Mouse (Mus musculus) embryonic facial prominence, embryonic 12.5 days (tissue): ENCODE measurements around the gene Oaz2. TPM values are rescaled to one million over a fixed set of nuclear protein-coding genes. Genes with fewer than 3 reads are reported as not detected.
"Not testable (repeated sequence)": the region's sequence is repeated elsewhere in the genome, so short reads cannot be mapped to it uniquely, and the experiment has no call there.

Experiments
- ATAC-seq: fragments of 200-750 bp; cut with Nextera tagmentation; 2 replicates; pipeline ENCODE4 v1.8.0; 2017; ENCODE audit not compliant: insufficient number of reproducible peaks, insufficient read depth, low FRiP score, low TSS enrichment
- H3K27ac ChIP-seq: fragments of 300-500 bp; sonication (generic); 2 replicates; pipeline ENCODE4 v1.5.1; 2016; ENCODE audit warnings: mild to moderate bottlenecking
- H3K27me3 ChIP-seq: fragments of 300-500 bp; sonication (generic); 2 replicates; pipeline ENCODE4 v1.6.1; 2016; ENCODE audit warnings: mild to moderate bottlenecking, moderate library complexity
- H3K36me3 ChIP-seq: fragments of 300-500 bp; sonication (generic); 2 replicates; pipeline ENCODE4 v1.6.1; 2016; ENCODE audit warnings: mild to moderate bottlenecking
- H3K4me1 ChIP-seq: fragments of 300-500 bp; sonication (generic); 2 replicates; pipeline ENCODE4 v1.6.1; 2016
- H3K4me2 ChIP-seq: fragments of 300-500 bp; sonication (generic); replicated peaks from 2 replicates; pipeline ENCODE4 v1.6.1; 2016; ENCODE audit warnings: mild to moderate bottlenecking, moderate library complexity
- H3K4me3 ChIP-seq: fragments of 300-500 bp; sonication (generic); 2 replicates; pipeline ENCODE4 v1.5.1; 2016; ENCODE audit warnings: mild to moderate bottlenecking
- H3K9ac ChIP-seq: fragments of 300-500 bp; sonication (generic); 2 replicates; pipeline ENCODE4 v1.6.1; 2016; ENCODE audit warnings: mild to moderate bottlenecking, moderate library complexity
- H3K9me3 ChIP-seq: fragments of 300-500 bp; sonication (generic); 2 replicates; pipeline ENCODE4 v1.6.1; 2016; ENCODE audit warnings: mild to moderate bottlenecking, moderate library complexity
- WGBS: fragments of 180-500 bp; shearing (Covaris S2); methylation state at CpG from one replicate; pipeline ENCODE4 v1.1.7; 2016; 5-methylcytosine and 5-hydroxymethylcytosine counted together
- polyA plus RNA-seq: library from polyadenylated mRNA; unstranded; fragments of >200 nt; fragmentation: Nextera tagmentation; extraction: Ambion mirVana; gene quantifications from 2 replicates; pipeline ENCODE4 v1.2.1, GENCODE M21; 2016

Oaz2 gene
- polyA plus RNA-seq, 1 experiment from 2014 or later: 299 TPM

DNA sequence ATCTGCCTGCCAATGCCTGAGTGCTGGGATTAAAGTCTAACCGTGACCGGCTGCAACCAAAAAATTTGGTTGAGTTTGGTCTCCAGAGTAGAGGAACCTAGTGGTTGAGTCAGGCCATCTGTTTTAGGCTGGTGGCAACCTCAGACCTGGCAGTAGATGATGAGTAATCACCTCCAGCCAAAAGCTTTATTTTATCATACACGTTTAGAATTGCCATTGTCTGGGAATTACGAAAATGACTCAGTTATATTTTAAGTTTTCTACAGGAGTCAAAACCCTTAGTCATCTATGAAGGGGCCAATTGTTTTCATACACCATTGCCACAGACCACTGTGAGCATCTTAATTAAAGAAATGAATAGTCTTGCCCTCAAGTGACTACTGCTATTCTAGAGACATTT, 30.9 kb upstream of the Oaz2 start:
- WGBS: 90% methylated on average over 4 of the region's 4 CpGs
- H3K9me3 ChIP-seq: no peaks in the 10 kb centered on the region
- no peak for ATAC-seq
- no peak overlapping the region for H3K9ac ChIP-seq
- no peak overlapping the region for H3K4me2 ChIP-seq
- no peak overlapping the region for H3K27ac ChIP-seq
- H3K4me1 ChIP-seq: peaks cover 12% of the 10 kb centered on the region; the same call in 1 of the 2 replicates
- no peaks in the 10 kb centered on the region for H3K36me3 ChIP-seq
- no peak overlapping the region for H3K4me3 ChIP-seq
- H3K27me3 ChIP-seq: peaks cover 2% of the 10 kb centered on the region; the same call in 1 of the 2 replicates

DNA sequence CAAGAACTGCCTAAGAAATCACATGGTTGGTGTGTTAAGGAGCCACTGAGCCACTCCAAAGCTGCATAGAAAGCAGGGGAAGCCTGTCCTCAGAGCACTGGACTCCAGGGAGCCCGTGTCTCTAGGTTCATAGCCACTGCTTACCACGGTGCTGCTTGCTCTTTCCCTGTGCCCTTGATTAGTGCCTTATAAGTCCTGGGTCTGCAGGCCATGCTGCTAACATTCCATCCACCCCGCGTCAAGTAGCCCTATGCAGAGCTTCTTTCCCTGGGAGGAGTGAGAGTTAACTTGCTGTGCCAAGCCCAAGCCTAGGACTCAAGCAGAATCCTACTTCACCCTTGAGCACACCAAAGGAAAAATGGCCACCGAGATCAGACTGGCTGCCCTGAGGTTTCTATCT, 28.7 kb upstream of the Oaz2 start:
- Histone ChIP-seq H3K36me3 (no peaks in the 10 kb centered on the region), H3K27me3 (no peaks in the 10 kb centered on the region), H3K9ac (no peak overlapping the region), H3K9me3 (no peaks in the 10 kb centered on the region), H3K27ac (no peak overlapping the region), H3K4me3 (no peak overlapping the region), H3K4me1 (peaks cover 10% of the 10 kb centered on the region; the same call in 1 of the 2 replicates), H3K4me2 (no peak overlapping the region)
- 51% methylated on average over 5 of the region's 5 CpGs for WGBS
- ATAC-seq: no peak

- 0 out of 2 replicates have a peak overlapping the region, but pooled peaks have one; percentile 36 for H3K27ac ChIP-seq
- no peaks in the 10 kb centered on the region for H3K9me3 ChIP-seq
- H3K9ac ChIP-seq: no peak overlapping the region
- peak overlapping the region; percentile 25; the same call in 1 of the 2 replicates for H3K4me2 ChIP-seq
- H3K36me3 ChIP-seq: no peaks in the 10 kb centered on the region
- H3K4me3 ChIP-seq: no peak overlapping the region
- H3K4me1 ChIP-seq: peaks cover 12% of the 10 kb centered on the region; the same call in 1 of the 2 replicates
- WGBS: 6% methylated on average over 5 of the region's 5 CpGs
- no peak for ATAC-seq
- H3K27me3 ChIP-seq: no peaks in the 10 kb centered on the region
Observed at GRCm38 (mm10) chr9:65640838-65641410, 26.9 kb upstream of the Oaz2 start.

GRCm38 (mm10) chr9:65641446-65642052, 26.3 kb upstream of the Oaz2 start:
- no peaks in the 10 kb centered on the region for H3K9me3 ChIP-seq
- no peak overlapping the region for H3K4me3 ChIP-seq
- no peak overlapping the region for H3K9ac ChIP-seq
- H3K27me3 ChIP-seq: no peaks in the 10 kb centered on the region
- H3K4me1 ChIP-seq: peaks cover 15% of the 10 kb centered on the region; the same call in 1 of the 2 replicates
- no peak overlapping the region for H3K4me2 ChIP-seq
- H3K27ac ChIP-seq: no peak overlapping the region
- no peaks in the 10 kb centered on the region for H3K36me3 ChIP-seq
- 12% methylated on average over 12 of the region's 12 CpGs for WGBS
- ATAC-seq: no peak

DNA sequence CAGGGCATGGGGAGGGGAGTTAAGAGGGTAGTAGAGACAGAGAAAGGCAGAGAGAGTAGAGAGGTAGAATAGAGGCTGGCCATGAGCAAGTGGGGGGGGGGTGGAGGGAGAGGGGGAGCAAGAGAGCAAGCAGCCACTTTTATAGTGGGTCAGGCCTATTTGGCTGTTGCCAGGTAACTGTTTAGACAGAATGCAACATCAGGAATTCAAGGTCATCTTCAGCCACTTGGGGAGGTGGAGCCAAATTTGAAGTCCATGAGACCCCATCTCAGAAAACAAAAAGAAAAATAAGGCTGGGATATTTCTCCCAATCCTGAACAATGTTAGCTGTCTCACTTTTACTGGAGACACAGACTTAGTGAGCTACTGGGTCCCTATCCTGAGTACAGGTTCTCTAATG, 25.3 kb upstream of the Oaz2 start:
- no peaks in the 10 kb centered on the region for H3K27me3 ChIP-seq
- no peaks in the 10 kb centered on the region for H3K36me3 ChIP-seq
- no peaks in the 10 kb centered on the region for H3K9me3 ChIP-seq
- no peak overlapping the region for H3K4me3 ChIP-seq
- peaks cover 15% of the 10 kb centered on the region; the same call in 1 of the 2 replicates for H3K4me1 ChIP-seq
- H3K27ac ChIP-seq: no peak overlapping the region
- ATAC-seq: no peak
- no peak overlapping the region for H3K9ac ChIP-seq
- H3K4me2 ChIP-seq: no peak overlapping the region

GRCm38 (mm10) chr9:65644960-65645359, 22.8 kb upstream of the Oaz2 start:
- Histone ChIP-seq H3K36me3 (no peaks in the 10 kb centered on the region), H3K4me3 (no peak overlapping the region), H3K27ac (no peak overlapping the region), H3K4me2 (no peak overlapping the region), H3K9me3 (no peaks in the 10 kb centered on the region), H3K9ac (no peak overlapping the region), H3K27me3 (no peaks in the 10 kb centered on the region), H3K4me1 (peaks cover 15% of the 10 kb centered on the region; the same call in 1 of the 2 replicates)
- 84% methylated on average over 4 of the region's 4 CpGs for WGBS
- no peak for ATAC-seq

DNA sequence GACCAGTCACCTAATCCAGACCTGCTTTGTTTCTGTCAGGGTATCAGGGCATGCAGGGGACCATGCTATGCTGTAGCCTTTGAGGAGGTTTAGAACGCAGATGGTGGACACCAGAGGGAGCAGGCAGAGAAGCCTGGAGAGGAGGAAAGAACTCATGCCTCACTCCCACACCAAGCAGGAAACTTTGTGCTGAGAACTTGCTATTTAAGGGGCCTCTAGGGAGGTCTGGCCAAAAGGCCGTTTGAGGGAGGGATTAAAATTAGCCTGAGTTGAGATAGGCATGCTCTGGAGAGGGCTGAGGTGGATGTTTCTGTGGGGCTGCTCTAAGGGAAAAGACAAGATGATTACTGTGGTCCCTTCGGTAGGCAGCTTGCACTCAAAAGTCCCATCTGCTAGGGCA, 21.8 kb upstream of the Oaz2 start:
- 49% methylated on average over 3 of the region's 3 CpGs for WGBS
- ATAC-seq: no peak
- Histone ChIP-seq H3K4me3 (no peak overlapping the region), H3K27me3 (no peaks in the 10 kb centered on the region), H3K9me3 (no peaks in the 10 kb centered on the region), H3K9ac (no peak overlapping the region), H3K27ac (no peak overlapping the region), H3K4me1 (peaks cover 8% of the 10 kb centered on the region; the same call in 1 of the 2 replicates), H3K36me3 (no peaks in the 10 kb centered on the region), H3K4me2 (no peak overlapping the region)

GRCm38 (mm10) chr9:65646782-65647181, 21.0 kb upstream of the Oaz2 start:
- H3K9ac ChIP-seq: no peak overlapping the region
- no peak for ATAC-seq
- H3K36me3 ChIP-seq: no peaks in the 10 kb centered on the region
- H3K27me3 ChIP-seq: no peaks in the 10 kb centered on the region
- H3K4me2 ChIP-seq: no peak overlapping the region
- no peak overlapping the region for H3K4me3 ChIP-seq
- 91% methylated on average over 2 of the region's 2 CpGs for WGBS
- H3K9me3 ChIP-seq: no peaks in the 10 kb centered on the region
- no peak overlapping the region for H3K27ac ChIP-seq
- peaks cover 5% of the 10 kb centered on the region; the same call in 1 of the 2 replicates for H3K4me1 ChIP-seq

GRCm38 (mm10) chr9:65648730-65649129, 19.1 kb upstream of the Oaz2 start:
- Histone ChIP-seq H3K27ac (no peak overlapping the region), H3K9me3 (no peaks in the 10 kb centered on the region), H3K4me1 (peaks cover 5% of the 10 kb centered on the region; the same call in 1 of the 2 replicates), H3K4me2 (no peak overlapping the region), H3K27me3 (no peaks in the 10 kb centered on the region), H3K9ac (no peak overlapping the region), H3K4me3 (no peak overlapping the region), H3K36me3 (no peaks in the 10 kb centered on the region)
- ATAC-seq: no peak
- 95% methylated on average over 13 of the region's 13 CpGs for WGBS

DNA sequence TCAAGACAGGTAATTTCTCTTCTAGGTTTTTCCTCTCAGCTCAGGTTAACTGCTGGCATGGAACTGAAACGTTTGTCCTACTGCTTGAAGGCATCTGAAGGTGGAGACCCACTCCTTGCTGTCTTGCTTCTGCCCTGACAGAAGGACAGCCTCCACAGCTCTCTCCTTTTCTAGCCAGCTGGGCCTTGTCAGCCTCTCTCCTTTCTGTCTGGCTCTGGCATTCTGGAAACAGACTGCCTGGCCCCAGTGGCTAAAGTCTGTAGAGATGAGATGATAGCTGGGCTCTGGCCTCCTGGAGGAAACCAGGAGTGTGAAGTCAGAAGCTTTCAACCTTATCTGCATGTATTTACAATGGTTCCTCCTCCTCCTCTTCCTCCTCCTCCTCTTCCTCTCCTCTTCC, 17.8 kb upstream of the Oaz2 start:
- Histone ChIP-seq H3K4me3 (no peak overlapping the region), H3K36me3 (no peaks in the 10 kb centered on the region), H3K9me3 (no peaks in the 10 kb centered on the region), H3K4me2 (no peak overlapping the region), H3K27me3 (no peaks in the 10 kb centered on the region), H3K9ac (no peak overlapping the region), H3K27ac (no peak overlapping the region), H3K4me1 (peaks cover 5% of the 10 kb centered on the region; the same call in 1 of the 2 replicates)
- ATAC-seq: no peak
- 52% methylated on average over 1 of the region's 1 CpGs for WGBS

- ATAC-seq, H3K36me3 ChIP-seq, H3K27ac ChIP-seq, H3K4me2 ChIP-seq, H3K9ac ChIP-seq, H3K9me3 ChIP-seq, H3K4me3 ChIP-seq, H3K4me1 ChIP-seq, H3K27me3 ChIP-seq: not testable (repeated sequence)
- 85% methylated on average over 1 of the region's 1 CpGs for WGBS
Observed at GRCm38 (mm10) chr9:65651957-65652356, 15.8 kb upstream of the Oaz2 start.

DNA sequence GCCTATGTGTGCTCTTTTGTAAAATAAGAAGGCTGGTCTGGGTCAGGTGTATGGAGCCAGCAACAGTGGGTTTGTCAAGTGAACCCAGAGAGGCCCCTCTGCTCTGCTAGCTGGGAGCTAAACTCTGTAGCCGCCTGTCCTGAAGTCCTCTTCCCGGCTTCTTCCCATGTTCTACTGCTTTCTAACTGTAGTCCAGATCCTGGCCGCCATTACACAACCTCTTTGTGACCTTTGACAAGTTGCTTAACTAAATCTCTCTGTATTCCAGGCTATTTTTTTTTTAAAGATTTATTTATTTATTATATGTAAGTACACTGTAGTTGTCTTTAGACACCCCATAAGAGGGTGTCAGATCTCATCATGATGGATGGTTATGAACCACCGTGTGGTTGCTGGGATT, 14.1 kb upstream of the Oaz2 start:
- no peak overlapping the region for H3K9ac ChIP-seq
- no peaks in the 10 kb centered on the region for H3K9me3 ChIP-seq
- 90% methylated on average over 4 of the region's 4 CpGs for WGBS
- H3K4me2 ChIP-seq: no peak overlapping the region
- no peaks in the 10 kb centered on the region for H3K27me3 ChIP-seq
- no peak for ATAC-seq
- H3K4me1 ChIP-seq: no peaks in the 10 kb centered on the region
- H3K36me3 ChIP-seq: no peaks in the 10 kb centered on the region
- H3K27ac ChIP-seq: no peak overlapping the region
- H3K4me3 ChIP-seq: no peak overlapping the region
